Mouse (Mus musculus) C2C12 (cell line): ENCODE data around the gene Suclg2.

Experiments
- CEBPB ChIP-seq: IDR thresholded peaks from one replicate; pipeline ENCODE4 v1.6.1; 2011; ENCODE audit warnings: low read depth, mild to moderate bottlenecking, control low read depth, moderate library complexity
- CTCF ChIP-seq: IDR thresholded peaks from one replicate; pipeline ENCODE4 v1.5.1; 2011; ENCODE audit not compliant: control insufficient read depth, insufficient read depth, insufficient read length
- MAX ChIP-seq: IDR thresholded peaks from one replicate; pipeline ENCODE4 v1.6.1; 2011; ENCODE audit warnings: mild to moderate bottlenecking, control low read depth
- MYOD1 ChIP-seq: IDR thresholded peaks from one replicate; pipeline ENCODE4 v1.6.1; 2011; ENCODE audit warnings: low read depth; ENCODE audit not compliant: control insufficient read depth, insufficient read length
- MYOG ChIP-seq: IDR thresholded peaks from one replicate; pipeline ENCODE4 v1.6.1; 2011; ENCODE audit not compliant: control insufficient read depth, insufficient read length; ENCODE audit errors: extremely low read depth
- USF1 ChIP-seq: IDR thresholded peaks from one replicate; pipeline ENCODE4 v1.6.1; 2011; ENCODE audit warnings: low read depth, mild to moderate bottlenecking, control low read depth, moderate library complexity

DNA sequence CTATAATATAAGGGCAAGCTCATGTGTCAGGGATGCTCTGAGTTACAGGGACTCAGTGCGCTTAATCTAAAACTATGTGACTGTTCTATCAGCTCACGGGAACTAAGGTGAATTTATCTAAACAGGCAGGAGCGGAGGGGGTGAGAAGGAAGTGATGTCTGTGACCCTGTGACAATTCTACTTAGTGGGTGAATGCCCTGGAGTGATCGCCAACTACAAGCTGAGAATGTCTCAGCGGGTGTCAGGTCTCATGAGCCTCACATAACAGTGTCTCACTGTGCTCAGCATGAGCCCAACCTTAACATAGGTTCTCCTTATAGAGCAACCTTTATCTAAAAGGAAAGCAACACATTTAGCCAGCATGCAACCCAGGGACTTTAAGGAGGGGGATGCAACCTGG, 219.0 kb downstream of the Suclg2 start:
- TF ChIP-seq CTCF, result no peak
- no peak for TF ChIP-seq USF1
- TF ChIP-seq CEBPB, result no peak
- TF ChIP-seq MYOD1, result no peak
- TF ChIP-seq MAX, result no peak
- TF ChIP-seq MYOG, result no peak
